ENCODE assay signal across 8 mouse cellular contexts in the genomic region with DNA sequence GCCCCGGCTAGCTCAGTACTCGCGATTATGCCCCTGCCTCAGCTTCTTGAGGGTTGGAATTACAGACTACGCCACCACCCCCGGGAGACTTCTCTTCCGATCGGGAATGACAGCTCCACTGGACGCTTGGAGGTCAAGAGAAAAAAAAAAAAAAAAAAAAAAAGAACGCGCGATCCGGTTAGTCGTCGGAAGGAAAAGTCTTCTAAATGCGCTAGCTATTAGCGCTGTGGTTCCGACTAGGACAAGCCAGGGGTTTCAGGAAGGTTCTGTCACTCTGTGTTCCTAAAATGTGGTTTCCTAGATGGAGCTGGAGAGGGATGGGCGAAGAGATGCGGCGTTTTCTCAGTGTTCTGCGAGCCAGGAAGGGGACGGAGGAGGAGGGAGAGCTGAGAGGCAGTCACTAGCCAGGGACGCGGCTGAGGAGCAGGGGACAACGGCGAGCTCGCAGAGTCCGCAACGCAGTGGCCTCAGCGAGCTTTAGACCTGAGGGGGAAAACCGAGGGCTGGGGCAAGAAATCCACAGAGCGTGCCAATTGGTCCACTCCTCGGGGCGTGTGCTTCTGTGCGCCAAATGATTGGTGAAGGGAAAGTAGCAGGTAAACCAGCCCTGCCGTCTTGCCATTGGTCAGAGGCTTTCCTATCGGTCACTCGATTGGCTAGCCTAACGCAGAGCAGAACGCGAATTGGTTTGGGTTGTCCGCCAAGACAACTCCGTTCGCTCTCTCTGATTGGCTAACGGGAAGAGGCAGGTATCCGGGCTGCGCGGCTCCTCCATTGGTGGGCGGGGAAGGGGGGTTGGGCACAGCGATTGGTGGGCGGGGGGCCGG. TPM values are rescaled to one million over a fixed set of nuclear protein-coding genes. Genes with fewer than 3 reads are reported as not detected.
DNase-seq lines count a peak whose midpoint lies in the region; ATAC-seq and TF ChIP-seq lines count a peak whose summit lies in the region.

TSS of gene Arntl (plus strand) at position 822 of the 827 bp plus-strand sequence.

- H3K9ac ChIP-seq in embryonic facial prominence, embryonic 15.5 days, result peak within 1 kb of the TSS; percentile 46
- peak within 1 kb of the TSS; percentile 65 for H3K9ac ChIP-seq in limb, embryonic 14.5 days (ENCODE audit: low read depth, low read length, severe bottlenecking)
- peak within 1 kb of the TSS; percentile 84 for H3K9ac ChIP-seq in midbrain, postnatal 0 days (replicated peaks; ENCODE audit: low read length, poor library complexity, severe bottlenecking)

- 1% methylated on average over 52 of the region's 52 CpGs for WGBS in bone marrow, adult 2 months
- under 1% methylated on average over 49 of the region's 52 CpGs for WGBS in embryonic facial prominence, embryonic 15.5 days
- WGBS in limb, embryonic 14.5 days, result under 1% methylated on average over 50 of the region's 52 CpGs
- under 1% methylated on average over 52 of the region's 52 CpGs for WGBS in midbrain, postnatal 0 days

- H3K4me2 ChIP-seq in embryonic facial prominence, embryonic 15.5 days (replicated peaks), result peak within 1 kb of the TSS; percentile 89
- peak within 1 kb of the TSS; percentile 86 for H3K4me2 ChIP-seq in limb, embryonic 14.5 days (replicated peaks; ENCODE audit: low read depth, low read length, severe bottlenecking)
- H3K4me2 ChIP-seq in midbrain, postnatal 0 days (ENCODE audit: low read depth, low read length, poor library complexity, severe bottlenecking), result peak within 1 kb of the TSS; percentile 73

- no peaks in the 10 kb centered on the region for H3K9me3 ChIP-seq in embryonic facial prominence, embryonic 15.5 days (replicated peaks)
- H3K9me3 ChIP-seq in limb, embryonic 14.5 days (ENCODE audit: control insufficient read depth, low read length), result no peaks in the 10 kb centered on the region
- no peaks in the 10 kb centered on the region for H3K9me3 ChIP-seq in midbrain, postnatal 0 days (ENCODE audit: low read length)

- H3K27me3 ChIP-seq in embryonic facial prominence, embryonic 15.5 days, result peaks cover 56% of the 10 kb centered on the region
- H3K27me3 ChIP-seq in limb, embryonic 14.5 days (ENCODE audit: control insufficient read depth, insufficient read depth, low read length), result peaks cover 43% of the 10 kb centered on the region
- H3K27me3 ChIP-seq in midbrain, postnatal 0 days (ENCODE audit: insufficient read depth, low read length), result no peaks in the 10 kb centered on the region; the same call in 1 of the 2 replicates

- H3K4me1 ChIP-seq in bone marrow, adult 2 months (ENCODE audit: control insufficient read depth, insufficient read depth, low read length), result peaks cover 2% of the 10 kb centered on the region; the same call in 1 of the 2 replicates
- H3K4me1 ChIP-seq in embryonic facial prominence, embryonic 15.5 days, result peaks cover 14% of the 10 kb centered on the region
- peaks cover 10% of the 10 kb centered on the region; the same call in 1 of the 2 replicates for H3K4me1 ChIP-seq in limb, embryonic 14.5 days (ENCODE audit: control insufficient read depth, insufficient read depth, low read length)
- peaks cover 3% of the 10 kb centered on the region; the same call in 1 of the 2 replicates for H3K4me1 ChIP-seq in midbrain, postnatal 0 days (ENCODE audit: insufficient read depth, low read length)

- peak; percentile 70 for TF ChIP-seq POLR2A in bone marrow, adult 2 months (IDR thresholded peaks at IDR 0.05; ENCODE audit: borderline replicate concordance, control insufficient read depth, low read depth, low read length)
- TF ChIP-seq POLR2A in limb, embryonic 14.5 days (IDR thresholded peaks at IDR 0.05; ENCODE audit: borderline replicate concordance, extremely low read depth, insufficient read depth, insufficient read length), result 0 out of 2 replicates have a peak, but pooled peaks have one; percentile 16

- peak within 1 kb of the TSS; percentile 76 for H3K4me3 ChIP-seq in bone marrow, adult 2 months (replicated peaks; ENCODE audit: control insufficient read depth, low read depth, low read length)
- H3K4me3 ChIP-seq in embryonic facial prominence, embryonic 15.5 days (replicated peaks), result peak within 1 kb of the TSS; percentile 84
- peak within 1 kb of the TSS; percentile 78 for H3K4me3 ChIP-seq in limb, embryonic 14.5 days (replicated peaks; ENCODE audit: low read length)
- peak within 1 kb of the TSS; percentile 92 for H3K4me3 ChIP-seq in midbrain, postnatal 0 days (ENCODE audit: low read depth, low read length)

- H3K27ac ChIP-seq in bone marrow, adult 2 months (ENCODE audit: control insufficient read depth, insufficient read depth, low read depth, low read length, poor library complexity), result peak within 1 kb of the TSS; percentile 70
- peak within 1 kb of the TSS; percentile 84 for H3K27ac ChIP-seq in embryonic facial prominence, embryonic 15.5 days (replicated peaks)
- peak within 1 kb of the TSS; percentile 26; the same call in 1 of the 2 replicates for H3K27ac ChIP-seq in limb, embryonic 14.5 days (replicated peaks; ENCODE audit: low read depth, low read length)
- H3K27ac ChIP-seq in midbrain, postnatal 0 days (ENCODE audit: low read depth, low read length), result peak within 1 kb of the TSS; percentile 92

- DNase-seq in A20 (ENCODE audit: low read depth, low spot score), result peak; percentile 100
- peak; percentile 99 for DNase-seq in heart, adult 8-10 months (ENCODE audit: low spot score)
- DNase-seq in kidney, adult 9 months, result peak; percentile 99
- DNase-seq in limb, embryonic 14.5 days (ENCODE audit: low spot score), result peak; percentile 100
- DNase-seq in midbrain, postnatal 0 days (ENCODE audit: low spot score), result peak; percentile 100
- DNase-seq in spleen, postnatal 14 days (ENCODE audit: low spot score in 2 of 2), result peak; percentile 54 to 65

- ATAC-seq in embryonic facial prominence, embryonic 15.5 days (ENCODE audit: insufficient number of reproducible peaks, low FRiP score, low TSS enrichment, low read depth), result peak; percentile 98
- peak; percentile 97 for ATAC-seq in limb, embryonic 14.5 days (ENCODE audit: low FRiP score, low read depth)
- peak; percentile 97 for ATAC-seq in midbrain, postnatal 0 days (ENCODE audit: low FRiP score)

- TF ChIP-seq CTCF in bone marrow, adult 2 months (IDR thresholded peaks at IDR 0.05; ENCODE audit: control insufficient read depth, insufficient read depth, low read length), result 0 out of 2 replicates have a peak, but pooled peaks have one; percentile 2
- TF ChIP-seq CTCF in midbrain, postnatal 0 days (IDR thresholded peaks at IDR 0.05), result no peak

- no peaks in the 10 kb centered on the region for H3K36me3 ChIP-seq in embryonic facial prominence, embryonic 15.5 days
- no peaks in the 10 kb centered on the region for H3K36me3 ChIP-seq in limb, embryonic 14.5 days (ENCODE audit: control insufficient read depth, insufficient read depth, low read length)
- H3K36me3 ChIP-seq in midbrain, postnatal 0 days (ENCODE audit: insufficient read depth, low read length), result no peaks in the 10 kb centered on the region

RNA-seq across cellular contexts. Expression of gene Arntl, which starts in this region (rescaled TPM):
- polyA plus RNA-seq in bone marrow, adult 2 months (2011; ENCODE audit: insufficient read depth, insufficient read length, low replicate concordance, missing spikeins), result 2.0 and 9.5 TPM in 2 replicates
- 9.0 and 10.3 TPM in 2 replicates for polyA plus RNA-seq in embryonic facial prominence, embryonic 15.5 days (2015; fragmentation: Nextera tagmentation; extraction: Ambion mirVana)
- 1 to 10 TPM; 2.6 to 8.9 (median 3.5) TPM for total RNA-seq in heart, adult 8-10 months (2022)
- polyA plus RNA-seq in limb, embryonic 14.5 days (2012; rRNA removed), result 5.7 and 6.8 TPM in 2 replicates
- 5.6 and 6.7 TPM in 2 replicates for polyA plus RNA-seq in limb, embryonic 14.5 days (2014; fragmentation: Nextera tagmentation; extraction: Ambion mirVana)
- 27.3 and 29.7 TPM in 2 replicates for total RNA-seq in midbrain, postnatal 0 days (2014; rRNA removed)
- polyA plus RNA-seq in midbrain, postnatal 0 days (2015; fragmentation: Nextera tagmentation; extraction: Ambion mirVana), result 21.1 and 23.0 TPM in 2 replicates

Comparison
In these comparisons a context has a peak if more than half of its experiments do, and no peak if none do; other contexts are left out.
1. Peak in every context shown above with its lines: DNase-seq, ATAC-seq, H3K4me3 ChIP-seq and H3K27ac ChIP-seq.
2. H3K27ac ChIP-seq: peak in every context shown above with its lines; median percentile 92 in midbrain, postnatal 0 days; 84 in embryonic facial prominence, embryonic 15.5 days; 70 in bone marrow, adult 2 months; 26 in limb, embryonic 14.5 days.